Mouse (Mus musculus): Measurements from ENCODE around the gene Ciz1.

DNA sequence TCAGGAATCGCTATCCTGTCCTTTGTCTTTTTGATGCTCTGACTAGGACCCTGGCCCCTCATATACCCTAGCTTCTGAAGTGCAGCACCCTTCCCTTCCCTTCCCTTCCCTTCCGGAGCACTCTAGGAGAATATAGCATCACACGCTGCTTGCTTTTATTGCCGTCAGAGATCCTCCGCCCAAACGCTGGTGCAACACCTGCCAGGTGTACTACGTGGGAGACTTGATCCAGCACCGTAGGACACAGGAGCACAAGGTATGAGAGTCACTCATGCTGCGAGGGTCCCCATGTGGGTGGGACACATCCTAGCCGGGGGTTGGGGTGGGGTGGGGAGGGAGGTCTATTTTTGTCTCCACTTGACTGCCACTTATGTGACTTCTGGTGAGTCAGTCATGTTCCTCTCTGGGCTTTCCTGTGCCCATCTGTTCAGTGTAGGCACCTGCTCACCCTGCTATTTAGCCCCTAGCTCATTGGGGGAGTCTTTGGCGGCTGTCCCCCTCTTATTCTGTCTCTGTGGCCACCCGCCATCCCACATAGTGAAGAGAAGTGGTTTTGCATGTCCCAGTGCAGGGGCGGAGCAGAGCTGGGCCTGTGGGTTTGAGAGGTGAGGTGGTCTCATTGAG is 23.3 kb downstream of the Ciz1 start:
- TF ChIP-seq CTCF (IDR thresholded peaks at IDR 0.05; ENCODE audit: low read depth, low read length) (no peak), GATA2 (IDR thresholded peaks at IDR 0.05; ENCODE audit: borderline replicate concordance, low read depth, low read length) (no peak), TAL1 (conservative IDR thresholded peaks at IDR 0.05; ENCODE audit: low read depth, low read length) (no peak), GATA1 (IDR thresholded peaks at IDR 0.05; ENCODE audit: borderline replicate concordance, low read length) (no peak), POLR2AphosphoS5 (IDR thresholded peaks at IDR 0.05; ENCODE audit: insufficient replicate concordance, low read depth, low read length) (no peak)

Measured in G1E (cell line).